Mouse (Mus musculus): ENCODE measurements around the gene Nod2. TPM values are rescaled to one million over a fixed set of nuclear protein-coding genes. Genes with fewer than 3 reads are reported as not detected.

Gene Nod2
- polyA plus RNA-seq, 1 experiment from 2014 or later, result 0.21 TPM

DNA sequence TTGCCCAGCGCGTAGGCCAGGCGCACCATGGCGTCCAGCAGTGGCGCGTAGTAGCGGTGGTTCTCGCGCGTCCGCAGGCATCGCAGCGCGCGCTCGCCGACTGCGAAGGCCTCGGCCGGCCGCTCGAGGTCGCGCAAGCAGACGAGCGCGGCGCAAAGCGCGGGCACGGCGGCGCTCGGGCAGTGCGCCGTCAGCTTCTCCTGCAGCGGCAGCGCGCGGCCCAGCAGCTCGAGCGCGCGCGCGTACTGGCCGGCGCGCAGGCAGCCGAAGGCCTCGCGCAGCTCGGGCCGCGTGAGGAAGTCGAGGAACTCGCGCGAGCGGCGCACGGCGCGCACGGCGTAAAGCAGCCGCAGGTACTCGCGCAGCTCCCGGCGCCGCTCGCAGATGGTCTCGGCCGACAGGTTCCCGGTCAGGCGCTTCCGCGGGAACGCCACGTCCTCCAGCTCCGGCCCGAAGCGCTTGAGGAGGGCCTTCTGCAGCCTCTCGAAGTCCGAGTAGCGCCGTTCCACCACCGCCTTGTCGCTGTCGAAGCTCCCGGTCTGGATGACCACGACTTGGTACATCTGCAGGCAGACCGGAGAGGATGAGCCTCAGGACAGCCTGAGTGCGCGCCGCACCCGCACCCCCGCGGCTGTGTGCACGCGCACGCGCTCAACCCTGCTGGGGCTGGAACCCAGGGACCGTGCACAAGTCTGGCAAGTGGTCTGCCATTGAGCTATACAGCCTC is 19.7 kb upstream of the Nod2 start:
- Histone ChIP-seq H3K27ac (ENCODE audit: low read length) (peak overlapping the region; percentile 14; the same call in 1 of the 2 replicates), H3K27me3 (ENCODE audit: control insufficient read depth, insufficient read depth, low read depth, low read length) (peaks cover 8% of the 10 kb centered on the region; the same call in 1 of the 2 replicates), H3K4me2 (ENCODE audit: low read depth, low read length) (peak overlapping the region; percentile 95), H3K9ac (ENCODE audit: low read length) (peak overlapping the region; percentile 78), H3K4me1 (replicated peaks; ENCODE audit: control insufficient read depth, insufficient read depth, low read length) (0 out of 2 replicates have a peak, but pooled peaks cover 2% of the 10 kb centered on the region), H3K36me3 (ENCODE audit: control insufficient read depth, insufficient read depth, low read length) (no peaks in the 10 kb centered on the region), H3K9me3 (ENCODE audit: control insufficient read depth, low read length) (no peaks in the 10 kb centered on the region), H3K4me3 (ENCODE audit: low read length) (peak overlapping the region; percentile 61)
- peak; percentile 86 for ATAC-seq (ENCODE audit: low read depth)
- WGBS, result under 1% methylated on average over 94 of the region's 105 CpGs

GRCm38 (mm10) chr8:88628001-88628774 is 18.9 kb upstream of the Nod2 start:
- Histone ChIP-seq H3K4me2 (ENCODE audit: low read depth, low read length) (peak overlapping the region; percentile 95), H3K4me1 (replicated peaks; ENCODE audit: control insufficient read depth, insufficient read depth, low read length) (0 out of 2 replicates have a peak, but pooled peaks cover 2% of the 10 kb centered on the region), H3K9ac (ENCODE audit: low read length) (no peak overlapping the region), H3K27ac (ENCODE audit: low read length) (no peak overlapping the region), H3K4me3 (ENCODE audit: low read length) (peak overlapping the region; percentile 61), H3K27me3 (ENCODE audit: control insufficient read depth, insufficient read depth, low read depth, low read length) (peaks cover 8% of the 10 kb centered on the region; the same call in 1 of the 2 replicates), H3K9me3 (ENCODE audit: control insufficient read depth, low read length) (no peaks in the 10 kb centered on the region), H3K36me3 (ENCODE audit: control insufficient read depth, insufficient read depth, low read length) (no peaks in the 10 kb centered on the region)
- 0 out of 2 replicates have a peak, but pooled peaks have one; percentile 5 for ATAC-seq (ENCODE audit: low read depth)
- WGBS, result 56% methylated on average over 14 of the region's 14 CpGs

DNA sequence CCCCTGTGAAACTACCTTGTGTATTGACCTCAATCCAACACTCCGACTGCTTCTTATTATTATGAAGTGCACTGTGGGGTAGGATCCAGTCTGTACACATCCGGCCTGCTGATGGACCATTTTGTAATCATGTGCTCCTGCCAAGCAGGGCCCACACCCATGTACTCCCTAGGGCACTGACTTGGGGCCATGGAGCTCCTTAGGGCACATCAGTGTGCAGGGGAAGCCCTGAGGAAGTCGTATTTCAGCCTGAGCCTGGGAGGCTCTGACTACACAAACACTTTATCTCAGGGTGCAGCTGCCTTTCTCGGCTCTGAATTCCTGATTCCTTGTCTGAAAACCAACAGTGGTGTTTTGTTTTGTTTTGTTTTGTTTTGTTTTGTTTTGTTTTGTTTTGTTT is 16.9 kb upstream of the Nod2 start:
- Histone ChIP-seq H3K36me3 (ENCODE audit: control insufficient read depth, insufficient read depth, low read length) (no peaks in the 10 kb centered on the region), H3K4me2 (ENCODE audit: low read depth, low read length) (no peak overlapping the region), H3K27ac (ENCODE audit: low read length) (no peak overlapping the region), H3K9me3 (ENCODE audit: control insufficient read depth, low read length) (no peaks in the 10 kb centered on the region), H3K27me3 (ENCODE audit: control insufficient read depth, insufficient read depth, low read depth, low read length) (peaks cover 8% of the 10 kb centered on the region; the same call in 1 of the 2 replicates), H3K4me1 (replicated peaks; ENCODE audit: control insufficient read depth, insufficient read depth, low read length) (peaks cover 7% of the 10 kb centered on the region; the same call in 1 of the 2 replicates), H3K4me3 (ENCODE audit: low read length) (no peak overlapping the region), H3K9ac (ENCODE audit: low read length) (no peak overlapping the region)
- WGBS, result 69% methylated on average over 4 of the region's 4 CpGs
- ATAC-seq (ENCODE audit: low read depth), result no peak

DNA sequence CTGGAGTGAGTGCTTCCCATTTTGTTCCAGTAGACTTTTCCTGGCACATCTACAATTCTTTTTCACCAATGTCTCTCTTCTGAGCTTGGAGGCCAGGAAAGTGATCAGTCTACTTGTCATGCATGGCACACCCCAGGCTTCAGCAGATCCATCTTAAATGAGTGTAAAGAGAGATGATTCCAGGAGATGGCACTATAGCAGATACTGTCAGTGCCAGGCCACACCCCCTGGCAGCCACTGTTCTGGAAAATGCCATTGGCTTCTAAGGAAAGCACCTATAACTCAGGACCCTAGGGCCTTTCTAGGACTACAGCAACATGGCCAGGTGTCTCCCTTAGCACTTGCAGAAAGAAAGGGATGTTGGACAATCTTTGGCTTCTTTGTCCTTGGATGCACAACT is 16.0 kb upstream of the Nod2 start:
- no peaks in the 10 kb centered on the region for H3K9me3 ChIP-seq (ENCODE audit: control insufficient read depth, low read length)
- no peak overlapping the region for H3K4me3 ChIP-seq (ENCODE audit: low read length)
- H3K4me2 ChIP-seq (ENCODE audit: low read depth, low read length), result no peak overlapping the region
- H3K4me1 ChIP-seq (replicated peaks; ENCODE audit: control insufficient read depth, insufficient read depth, low read length), result peaks cover 7% of the 10 kb centered on the region
- no peak for ATAC-seq (ENCODE audit: low read depth)
- H3K9ac ChIP-seq (ENCODE audit: low read length), result no peak overlapping the region
- H3K27me3 ChIP-seq (ENCODE audit: control insufficient read depth, insufficient read depth, low read depth, low read length), result peaks cover 5% of the 10 kb centered on the region; the same call in 1 of the 2 replicates
- H3K27ac ChIP-seq (ENCODE audit: low read length), result no peak overlapping the region
- H3K36me3 ChIP-seq (ENCODE audit: control insufficient read depth, insufficient read depth, low read length), result no peaks in the 10 kb centered on the region

- H3K27me3 ChIP-seq (ENCODE audit: control insufficient read depth, insufficient read depth, low read depth, low read length), result no peaks in the 10 kb centered on the region; the same call in 1 of the 2 replicates
Measured at GRCm38 (mm10) chr8:88633343-88633765, 13.8 kb upstream of the Nod2 start.

GRCm38 (mm10) chr8:88635474-88636397 is 11.4 kb upstream of the Nod2 start, which contains the start of gene Snx20:
TSS of gene Snx20 (minus strand) at chr8:88636128.
- Histone ChIP-seq H3K4me3 (ENCODE audit: low read length) (peak within 1 kb of the TSS; percentile 29), H3K36me3 (ENCODE audit: control insufficient read depth, insufficient read depth, low read length) (no peaks in the 10 kb centered on the region), H3K9me3 (ENCODE audit: control insufficient read depth, low read length) (no peaks in the 10 kb centered on the region), H3K4me1 (replicated peaks; ENCODE audit: control insufficient read depth, insufficient read depth, low read length) (peaks cover 5% of the 10 kb centered on the region), H3K27ac (ENCODE audit: low read length) (no peak within 1 kb of the TSS), H3K4me2 (ENCODE audit: low read depth, low read length) (peak within 1 kb of the TSS; percentile 32), H3K9ac (ENCODE audit: low read length) (peak within 1 kb of the TSS; percentile 39; the same call in 1 of the 2 replicates), H3K27me3 (ENCODE audit: control insufficient read depth, insufficient read depth, low read depth, low read length) (no peaks in the 10 kb centered on the region)
- ATAC-seq (ENCODE audit: low read depth), result peak; percentile 43; the same call in 1 of the 2 replicates
- WGBS, result 66% methylated on average over 14 of the region's 14 CpGs

More at GRCm38 (mm10) chr8:88633343-88633765, 13.8 kb upstream of the Nod2 start:
- H3K4me3 ChIP-seq (ENCODE audit: low read length), result no peak overlapping the region
- H3K27ac ChIP-seq (ENCODE audit: low read length), result peak overlapping the region; percentile 20; the same call in 1 of the 2 replicates
- no peaks in the 10 kb centered on the region for H3K9me3 ChIP-seq (ENCODE audit: control insufficient read depth, low read length)
- no peaks in the 10 kb centered on the region for H3K36me3 ChIP-seq (ENCODE audit: control insufficient read depth, insufficient read depth, low read length)
- no peak overlapping the region for H3K9ac ChIP-seq (ENCODE audit: low read length)
- H3K4me1 ChIP-seq (replicated peaks; ENCODE audit: control insufficient read depth, insufficient read depth, low read length), result peaks cover 5% of the 10 kb centered on the region
- H3K4me2 ChIP-seq (ENCODE audit: low read depth, low read length), result no peak overlapping the region
- ATAC-seq (ENCODE audit: low read depth), result peak; percentile 55
- WGBS, result 72% methylated on average over 7 of the region's 7 CpGs

DNA sequence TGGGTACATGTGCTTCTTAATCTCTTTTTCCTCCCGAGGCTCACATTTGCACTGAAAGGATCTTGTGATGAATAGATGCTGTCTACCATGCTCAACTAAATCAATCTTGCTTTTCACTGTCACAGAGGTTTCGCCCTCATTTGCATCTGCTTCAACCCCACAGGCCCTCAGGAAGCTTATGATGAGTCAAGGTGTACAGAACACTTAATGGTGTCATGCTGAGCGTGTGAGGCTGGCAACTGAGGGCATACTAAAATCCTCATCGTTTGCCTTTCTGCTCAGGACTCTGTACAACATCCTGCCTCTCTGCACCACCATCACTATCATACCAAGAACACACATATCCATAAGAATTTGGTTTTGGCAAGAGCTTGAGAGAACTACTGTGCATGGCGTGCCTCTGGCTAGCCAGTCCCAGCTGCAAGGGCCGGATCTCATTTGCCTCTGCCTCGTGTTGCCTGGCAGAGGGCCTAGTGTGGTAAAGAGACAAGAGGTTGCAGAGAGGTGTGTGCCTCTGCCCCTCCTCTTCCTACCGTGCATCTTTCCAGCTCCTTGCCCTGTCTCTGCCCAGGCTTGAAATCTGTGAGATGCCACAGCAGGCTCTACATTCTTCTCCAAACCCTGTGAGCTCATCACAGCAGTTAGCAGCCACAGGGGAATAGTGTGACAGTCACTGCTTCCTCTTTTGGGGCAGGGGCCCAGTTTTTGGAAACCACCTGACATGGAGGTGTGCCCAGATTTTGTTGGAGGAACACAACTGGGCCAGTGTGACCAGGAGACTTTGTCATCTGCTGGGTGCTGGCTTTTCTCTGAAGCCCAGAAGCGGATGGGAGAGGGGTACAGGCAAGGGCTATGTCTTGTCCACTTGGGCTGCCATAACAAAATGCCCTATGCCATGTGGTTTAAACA is 9.8 kb upstream of the Nod2 start:
- WGBS, result 63% methylated on average over 9 of the region's 9 CpGs

GRCm38 (mm10) chr8:88638908-88639307 is 8.2 kb upstream of the Nod2 start:
- 86% methylated on average over 3 of the region's 3 CpGs for WGBS
- H3K9ac ChIP-seq (ENCODE audit: low read length), result no peak overlapping the region

More for the DNA sequence above, 9.8 kb upstream of the Nod2 start:
- Histone ChIP-seq H3K9me3 (ENCODE audit: control insufficient read depth, low read length) (no peaks in the 10 kb centered on the region), H3K27ac (ENCODE audit: low read length) (no peak overlapping the region), H3K4me1 (replicated peaks; ENCODE audit: control insufficient read depth, insufficient read depth, low read length) (peaks cover 5% of the 10 kb centered on the region), H3K36me3 (ENCODE audit: control insufficient read depth, insufficient read depth, low read length) (no peaks in the 10 kb centered on the region), H3K9ac (ENCODE audit: low read length) (no peak overlapping the region), H3K4me2 (ENCODE audit: low read depth, low read length) (no peak overlapping the region), H3K27me3 (ENCODE audit: control insufficient read depth, insufficient read depth, low read depth, low read length) (no peaks in the 10 kb centered on the region), H3K4me3 (ENCODE audit: low read length) (no peak overlapping the region)
- ATAC-seq (ENCODE audit: low read depth), result no peak

More at GRCm38 (mm10) chr8:88638908-88639307, 8.2 kb upstream of the Nod2 start:
- H3K9me3 ChIP-seq (ENCODE audit: control insufficient read depth, low read length), result no peaks in the 10 kb centered on the region
- no peaks in the 10 kb centered on the region for H3K36me3 ChIP-seq (ENCODE audit: control insufficient read depth, insufficient read depth, low read length)
- H3K4me2 ChIP-seq (ENCODE audit: low read depth, low read length), result no peak overlapping the region
- no peak overlapping the region for H3K4me3 ChIP-seq (ENCODE audit: low read length)
- H3K27ac ChIP-seq (ENCODE audit: low read length), result no peak overlapping the region
- H3K4me1 ChIP-seq (replicated peaks; ENCODE audit: control insufficient read depth, insufficient read depth, low read length), result peaks cover 2% of the 10 kb centered on the region
- no peak for ATAC-seq (ENCODE audit: low read depth)
- no peaks in the 10 kb centered on the region for H3K27me3 ChIP-seq (ENCODE audit: control insufficient read depth, insufficient read depth, low read depth, low read length)

All from lung, embryonic 16.5 days (tissue).